Mouse (Mus musculus): ENCODE measurements around the gene Gm29423.
"Not testable (repeated sequence)": the region's sequence is repeated elsewhere in the genome, so short reads cannot be mapped to it uniquely, and the experiment has no call there.

The Gm29423 gene

GRCm38 (mm10) chrY:70303187-70303586 is at the start of gene Gm29423, which contains the start of gene Gm29644:
Gene Gm29423, minus strand, starts transcription at chrY:70303287.
Gene Gm29644, minus strand, starts transcription at chrY:70303343.
- not testable (repeated sequence) for DNase-seq (ENCODE audit: low spot score)

GRCm38 (mm10) chrY:70273542-70273941 is 29.5 kb downstream of the Gm29423 start, which contains the start of gene Gm21118:
Gene Gm21118, minus strand, starts transcription at chrY:70273642.
- not testable (repeated sequence) for DNase-seq (ENCODE audit: low spot score)
